Mouse (Mus musculus) midbrain, embryonic 10.5 days (tissue): Measurements from ENCODE around the gene Pkp1. TPM values are rescaled to one million over a fixed set of nuclear protein-coding genes. Genes with fewer than 3 reads are reported as not detected.
A peak's percentile ranks its signal among the peaks of the same experiment; 100 is the strongest.

Source experiments
- DNase-seq: peaks from one replicate; pipeline ENCODE4 v3.0.0-alpha.2; 2017; ENCODE audit warnings: low spot score
- H3K27ac ChIP-seq: fragments of 300-500 bp; sonication (generic); replicated peaks from 2 replicates; pipeline ENCODE4 v1.5.1; 2016; ENCODE audit warnings: mild to moderate bottlenecking
- H3K27me3 ChIP-seq: fragments of 300-500 bp; sonication (generic); 2 replicates; pipeline ENCODE4 v1.6.1; 2016; ENCODE audit warnings: low read depth, mild to moderate bottlenecking; ENCODE audit not compliant: poor library complexity, severe bottlenecking
- H3K36me3 ChIP-seq: fragments of 300-500 bp; sonication (generic); 2 replicates; pipeline ENCODE4 v1.6.1; 2016; ENCODE audit warnings: mild to moderate bottlenecking, moderate library complexity
- H3K4me1 ChIP-seq: fragments of 300-500 bp; sonication (generic); 2 replicates; pipeline ENCODE4 v1.6.1; 2016
- H3K4me3 ChIP-seq: fragments of 300-500 bp; sonication (generic); 2 replicates; pipeline ENCODE4 v1.5.1; 2016; ENCODE audit warnings: mild to moderate bottlenecking, moderate library complexity
- H3K9me3 ChIP-seq: fragments of 300-500 bp; sonication (generic); replicated peaks from 2 replicates; pipeline ENCODE4 v1.6.1; 2016; ENCODE audit warnings: mild to moderate bottlenecking
- WGBS: fragments of 180-500 bp; shearing (Covaris S2); methylation state at CpG from one replicate; pipeline ENCODE4 v1.1.7; 2016; 5-methylcytosine and 5-hydroxymethylcytosine counted together
- polyA plus RNA-seq: library from polyadenylated mRNA; unstranded; fragments of >200 nt; fragmentation: Nextera tagmentation; extraction: Ambion mirVana; gene quantifications from 2 replicates; pipeline ENCODE4 v1.2.1, GENCODE M21; 2016

The Pkp1 gene
- polyA plus RNA-seq: not detected in 2 replicates

- WGBS: under 1% methylated on average over 66 of the region's 67 CpGs
- peaks cover 19% of the 10 kb centered on the region for H3K4me1 ChIP-seq
- no peaks in the 10 kb centered on the region for H3K9me3 ChIP-seq
- no peak within 1 kb of the TSS for H3K27ac ChIP-seq
- H3K27me3 ChIP-seq: peaks cover 94% of the 10 kb centered on the region
- H3K36me3 ChIP-seq: no peaks in the 10 kb centered on the region
- DNase-seq: peak; percentile 30
- peak within 1 kb of the TSS; percentile 46 for H3K4me3 ChIP-seq
Measured at GRCm38 (mm10) chr1:135918644-135919407, at the start of gene Pkp1. Gene Pkp1 (minus strand): TSS chr1:135919207.

- Histone ChIP-seq H3K27ac (no peak overlapping the region), H3K4me1 (no peaks in the 10 kb centered on the region; the same call in 1 of the 2 replicates), H3K36me3 (no peaks in the 10 kb centered on the region), H3K27me3 (no peaks in the 10 kb centered on the region), H3K9me3 (no peaks in the 10 kb centered on the region), H3K4me3 (no peak overlapping the region)
- DNase-seq: no peak
- 77% methylated on average over 4 of the region's 4 CpGs for WGBS
Measured at GRCm38 (mm10) chr1:135967739-135968138, 48.7 kb upstream of the Pkp1 start.

GRCm38 (mm10) chr1:135964561-135964960 lies 45.6 kb upstream of the Pkp1 start:
- 0 out of 2 replicates have a peak overlapping the region, but pooled peaks have one; percentile 6 for H3K27ac ChIP-seq
- H3K4me3 ChIP-seq: no peak overlapping the region
- no peaks in the 10 kb centered on the region for H3K36me3 ChIP-seq
- WGBS: 74% methylated on average over 11 of the region's 11 CpGs
- DNase-seq: no peak
- no peaks in the 10 kb centered on the region for H3K27me3 ChIP-seq
- H3K9me3 ChIP-seq: no peaks in the 10 kb centered on the region
- no peaks in the 10 kb centered on the region for H3K4me1 ChIP-seq

- no peak for DNase-seq
Measured at GRCm38 (mm10) chr1:135963177-135963576, 44.2 kb upstream of the Pkp1 start.

GRCm38 (mm10) chr1:135958483-135958882 lies 39.5 kb upstream of the Pkp1 start:
- Histone ChIP-seq H3K9me3 (no peaks in the 10 kb centered on the region), H3K4me3 (no peak overlapping the region), H3K36me3 (no peaks in the 10 kb centered on the region), H3K4me1 (no peaks in the 10 kb centered on the region), H3K27me3 (no peaks in the 10 kb centered on the region), H3K27ac (no peak overlapping the region)
- DNase-seq: no peak
- WGBS: 53% methylated on average over 4 of the region's 4 CpGs

More at GRCm38 (mm10) chr1:135963177-135963576, 44.2 kb upstream of the Pkp1 start:
- Histone ChIP-seq H3K27me3 (no peaks in the 10 kb centered on the region), H3K9me3 (no peaks in the 10 kb centered on the region), H3K36me3 (no peaks in the 10 kb centered on the region), H3K27ac (no peak overlapping the region), H3K4me1 (no peaks in the 10 kb centered on the region), H3K4me3 (no peak overlapping the region)
- 81% methylated on average over 5 of the region's 5 CpGs for WGBS

GRCm38 (mm10) chr1:135948871-135949270 lies 29.9 kb upstream of the Pkp1 start:
- no peak overlapping the region for H3K4me3 ChIP-seq
- 69% methylated on average over 2 of the region's 2 CpGs for whole genome bisulfite sequencing

GRCm38 (mm10) chr1:135946247-135946646 lies 27.2 kb upstream of the Pkp1 start:
- 77% methylated on average over 4 of the region's 4 CpGs for WGBS
- H3K9me3 ChIP-seq: no peaks in the 10 kb centered on the region

More at GRCm38 (mm10) chr1:135948871-135949270, 29.9 kb upstream of the Pkp1 start:
- no peaks in the 10 kb centered on the region for H3K36me3 ChIP-seq
- H3K9me3 ChIP-seq: no peaks in the 10 kb centered on the region
- H3K27me3 ChIP-seq: peaks cover 7% of the 10 kb centered on the region; the same call in 1 of the 2 replicates
- H3K27ac ChIP-seq: no peak overlapping the region
- DNase-seq: no peak
- H3K4me1 ChIP-seq: peaks cover 9% of the 10 kb centered on the region

GRCm38 (mm10) chr1:135945711-135946110 lies 26.7 kb upstream of the Pkp1 start:
- 16% methylated on average over 7 of the region's 7 CpGs for WGBS
- H3K9me3 ChIP-seq: no peaks in the 10 kb centered on the region
- peaks cover 19% of the 10 kb centered on the region; the same call in 1 of the 2 replicates for H3K27me3 ChIP-seq
- no peak overlapping the region for H3K27ac ChIP-seq
- no peak overlapping the region for H3K4me3 ChIP-seq
- peaks cover 9% of the 10 kb centered on the region for H3K4me1 ChIP-seq
- H3K36me3 ChIP-seq: no peaks in the 10 kb centered on the region
- peak; percentile 41 for DNase-seq

More at GRCm38 (mm10) chr1:135946247-135946646, 27.2 kb upstream of the Pkp1 start:
- Histone ChIP-seq H3K4me3 (no peak overlapping the region), H3K4me1 (peaks cover 9% of the 10 kb centered on the region), H3K27me3 (peaks cover 19% of the 10 kb centered on the region; the same call in 1 of the 2 replicates), H3K27ac (no peak overlapping the region), H3K36me3 (no peaks in the 10 kb centered on the region)
- DNase-seq: no peak

- peak; percentile 74 for DNase-seq
- Histone ChIP-seq H3K27ac (no peak overlapping the region), H3K4me3 (no peak overlapping the region), H3K27me3 (peaks cover 19% of the 10 kb centered on the region; the same call in 1 of the 2 replicates), H3K9me3 (no peaks in the 10 kb centered on the region), H3K36me3 (no peaks in the 10 kb centered on the region), H3K4me1 (peaks cover 9% of the 10 kb centered on the region)
- 50% methylated on average over 12 of the region's 12 CpGs for WGBS
Measured at GRCm38 (mm10) chr1:135944526-135945259, 25.7 kb upstream of the Pkp1 start.

GRCm38 (mm10) chr1:135943713-135944112 lies 24.7 kb upstream of the Pkp1 start:
- Histone ChIP-seq H3K9me3 (no peaks in the 10 kb centered on the region), H3K4me3 (no peak overlapping the region), H3K27me3 (peaks cover 19% of the 10 kb centered on the region; the same call in 1 of the 2 replicates), H3K36me3 (no peaks in the 10 kb centered on the region), H3K27ac (no peak overlapping the region), H3K4me1 (peaks cover 9% of the 10 kb centered on the region)
- 100% methylated on average over 2 of the region's 2 CpGs for WGBS
- DNase-seq: no peak

- Histone ChIP-seq H3K27me3 (peaks cover 19% of the 10 kb centered on the region; the same call in 1 of the 2 replicates), H3K27ac (no peak overlapping the region; the same call in 1 of the 2 replicates), H3K9me3 (no peaks in the 10 kb centered on the region), H3K4me3 (no peak overlapping the region), H3K4me1 (peaks cover 9% of the 10 kb centered on the region), H3K36me3 (no peaks in the 10 kb centered on the region)
- 44% methylated on average over 7 of the region's 7 CpGs for WGBS
- DNase-seq: no peak
Measured at GRCm38 (mm10) chr1:135942116-135942515, 23.1 kb upstream of the Pkp1 start.

- Histone ChIP-seq H3K4me1 (peaks cover 9% of the 10 kb centered on the region), H3K9me3 (no peaks in the 10 kb centered on the region)
Measured at GRCm38 (mm10) chr1:135941259-135942006, 22.4 kb upstream of the Pkp1 start.

More at GRCm38 (mm10) chr1:135941259-135942006, 22.4 kb upstream of the Pkp1 start:
- H3K27me3 ChIP-seq: peaks cover 19% of the 10 kb centered on the region; the same call in 1 of the 2 replicates
- H3K4me3 ChIP-seq: no peak overlapping the region
- no peaks in the 10 kb centered on the region for H3K36me3 ChIP-seq
- no peak for DNase-seq
- 0 out of 2 replicates have a peak overlapping the region, but pooled peaks have one; percentile 17 for H3K27ac ChIP-seq
- 81% methylated on average over 6 of the region's 6 CpGs for WGBS
